Mouse (Mus musculus) kidney, embryonic 15.5 days (tissue): ENCODE data around the gene Mad1l1. TPM values are rescaled to one million over a fixed set of nuclear protein-coding genes. Genes with fewer than 3 reads are reported as not detected.

Experiments used
- ATAC-seq: fragments of 200-750 bp; cut with Nextera tagmentation; replicated peaks from 2 replicates; pipeline ENCODE4 v1.8.0; 2017; ENCODE audit warnings: moderate TSS enrichment; ENCODE audit not compliant: low FRiP score
- H3K27ac ChIP-seq: fragments of 300-500 bp; sonication (generic); 2 replicates; pipeline ENCODE4 v1.5.1; 2015; ENCODE audit warnings: mild to moderate bottlenecking, inconsistent platforms
- H3K27me3 ChIP-seq: fragments of 300-500 bp; sonication (generic); 2 replicates; pipeline ENCODE4 v1.6.1; 2015; ENCODE audit warnings: inconsistent platforms
- H3K36me3 ChIP-seq: fragments of 300-500 bp; sonication (generic); 2 replicates; pipeline ENCODE4 v1.6.1; 2015; ENCODE audit warnings: inconsistent platforms
- H3K4me1 ChIP-seq: fragments of 300-500 bp; sonication (generic); 2 replicates; pipeline ENCODE4 v1.6.1; 2015; ENCODE audit warnings: inconsistent platforms
- H3K4me2 ChIP-seq: fragments of 300-500 bp; sonication (generic); 2 replicates; pipeline ENCODE4 v1.6.1; 2015; ENCODE audit warnings: moderate library complexity, mild to moderate bottlenecking, inconsistent platforms
- H3K4me3 ChIP-seq: fragments of 300-500 bp; sonication (generic); replicated peaks from 2 replicates; pipeline ENCODE4 v1.5.1; 2015; ENCODE audit warnings: mild to moderate bottlenecking, inconsistent platforms
- H3K9ac ChIP-seq: fragments of 300-500 bp; sonication (generic); 2 replicates; pipeline ENCODE4 v1.6.1; 2015; ENCODE audit warnings: mild to moderate bottlenecking, inconsistent platforms
- H3K9me3 ChIP-seq: fragments of 300-500 bp; sonication (generic); replicated peaks from 2 replicates; pipeline ENCODE4 v1.6.1; 2016; ENCODE audit warnings: inconsistent platforms
- WGBS: fragments of 180-500 bp; shearing (Covaris S2); methylation state at CpG from one replicate; pipeline ENCODE4 v1.1.7; 2015; ENCODE audit warnings: mixed read lengths; 5-methylcytosine and 5-hydroxymethylcytosine counted together
- polyA plus RNA-seq: library from polyadenylated mRNA; unstranded; fragments of >200 nt; fragmentation: Nextera tagmentation; extraction: Ambion mirVana; gene quantifications from 2 replicates; pipeline ENCODE4 v1.2.1, GENCODE M21; 2015

The Mad1l1 gene
- polyA plus RNA-seq, 1 experiment from 2014 or later, result 53.0 TPM

DNA sequence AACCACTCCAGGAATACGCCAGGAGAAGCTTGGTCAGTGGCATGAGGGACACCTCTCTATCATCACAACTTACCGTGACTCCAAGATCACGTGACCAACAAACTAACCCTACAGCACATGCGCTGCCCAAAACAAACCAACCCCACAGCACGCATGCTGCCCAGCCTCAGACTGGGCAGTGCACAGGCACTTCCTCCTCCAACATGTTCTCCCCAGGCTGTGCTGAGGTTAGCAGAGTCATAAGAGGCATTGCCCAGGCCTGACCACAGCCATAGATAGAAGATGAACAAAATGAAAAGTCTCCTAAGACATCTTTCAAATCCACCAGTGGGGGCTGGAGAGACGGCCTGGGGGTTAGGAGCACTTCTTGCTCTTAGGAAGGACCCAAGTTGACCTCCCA, 135.6 kb downstream of the Mad1l1 start:
- ATAC-seq, result no peak
- H3K9ac ChIP-seq, result no peak overlapping the region
- no peak overlapping the region for H3K27ac ChIP-seq
- 89% methylated on average over 6 of the region's 6 CpGs for WGBS
- no peaks in the 10 kb centered on the region for H3K9me3 ChIP-seq
- no peak overlapping the region for H3K4me2 ChIP-seq
- H3K27me3 ChIP-seq, result no peaks in the 10 kb centered on the region
- no peak overlapping the region for H3K4me3 ChIP-seq
- H3K36me3 ChIP-seq, result no peaks in the 10 kb centered on the region
- H3K4me1 ChIP-seq, result no peaks in the 10 kb centered on the region

DNA sequence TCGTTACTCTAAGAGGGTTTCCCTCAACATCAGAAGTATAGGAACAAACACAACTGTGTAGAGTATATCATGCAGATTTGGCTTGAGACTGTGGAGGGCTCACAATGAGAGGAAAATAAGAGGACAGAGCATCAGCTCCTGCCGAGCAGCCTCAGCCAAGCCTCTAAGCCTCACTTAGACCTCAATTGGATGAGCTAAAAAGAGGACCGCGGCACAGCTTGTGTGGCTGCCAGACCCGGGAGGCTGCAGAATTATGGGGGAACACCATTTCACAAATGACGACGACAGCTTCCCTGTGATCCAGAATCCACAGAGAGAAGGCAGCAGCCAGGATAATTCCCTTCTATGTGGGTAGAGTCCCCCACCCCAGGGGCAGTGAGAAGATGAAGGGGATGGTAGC, 138.0 kb downstream of the Mad1l1 start:
- ATAC-seq, result no peak
- H3K27ac ChIP-seq, result no peak overlapping the region
- 92% methylated on average over 7 of the region's 7 CpGs for WGBS
- peaks cover 13% of the 10 kb centered on the region for H3K4me1 ChIP-seq
- H3K36me3 ChIP-seq, result no peaks in the 10 kb centered on the region
- no peak overlapping the region for H3K4me3 ChIP-seq
- H3K9me3 ChIP-seq, result no peaks in the 10 kb centered on the region
- H3K27me3 ChIP-seq, result no peaks in the 10 kb centered on the region
- H3K4me2 ChIP-seq, result no peak overlapping the region
- no peak overlapping the region for H3K9ac ChIP-seq

DNA sequence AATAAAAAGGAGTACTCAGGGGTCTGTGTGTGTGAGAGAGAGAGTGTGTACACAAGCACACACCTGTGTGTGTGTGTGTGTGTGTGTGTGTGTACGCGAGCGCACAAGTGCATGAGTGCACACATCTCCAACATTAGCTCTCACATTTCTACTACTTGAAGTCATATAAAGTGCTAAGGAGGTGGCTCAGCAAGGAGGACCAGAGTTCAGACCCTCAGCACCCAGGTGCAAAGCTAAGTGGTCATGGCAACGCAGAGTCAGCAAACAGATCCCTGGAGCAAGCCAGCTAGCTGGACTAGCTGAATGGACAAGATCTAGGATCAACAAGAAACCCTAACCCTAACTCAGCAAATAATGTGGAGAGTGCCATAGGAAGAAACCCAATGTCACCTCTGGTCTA, 139.0 kb downstream of the Mad1l1 start:
- Histone ChIP-seq H3K4me1 (peaks cover 23% of the 10 kb centered on the region), H3K4me3 (no peak overlapping the region), H3K9me3 (no peaks in the 10 kb centered on the region), H3K9ac (no peak overlapping the region), H3K4me2 (no peak overlapping the region), H3K27me3 (no peaks in the 10 kb centered on the region), H3K36me3 (no peaks in the 10 kb centered on the region), H3K27ac (no peak overlapping the region)
- 93% methylated on average over 4 of the region's 4 CpGs for WGBS
- ATAC-seq, result no peak

DNA sequence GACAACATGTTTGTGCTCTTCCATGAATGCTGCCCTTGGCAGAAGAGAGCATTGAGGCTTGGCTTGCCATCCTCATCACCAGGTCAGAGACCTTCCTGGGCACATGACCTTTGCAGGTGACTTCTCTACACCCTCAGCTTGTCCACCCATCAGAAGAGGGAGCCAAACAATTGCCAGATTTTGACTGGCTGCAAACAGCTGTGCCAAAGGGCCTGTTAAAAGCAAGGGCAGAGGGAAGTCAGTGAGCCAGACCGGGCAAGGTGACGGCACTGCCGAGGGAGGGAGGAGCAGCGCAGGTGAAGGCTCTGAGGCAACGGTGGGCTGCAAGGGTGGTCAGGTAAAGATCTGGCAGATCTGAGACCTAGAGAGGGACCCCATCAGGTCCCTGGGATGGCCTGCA, 141.3 kb downstream of the Mad1l1 start:
- Histone ChIP-seq H3K4me1 (peaks cover 44% of the 10 kb centered on the region), H3K9me3 (no peaks in the 10 kb centered on the region), H3K9ac (no peak overlapping the region), H3K4me2 (no peak overlapping the region), H3K4me3 (no peak overlapping the region), H3K27ac (peak overlapping the region; percentile 64), H3K36me3 (no peaks in the 10 kb centered on the region), H3K27me3 (no peaks in the 10 kb centered on the region)
- WGBS, result 88% methylated on average over 5 of the region's 5 CpGs
- no peak for ATAC-seq

DNA sequence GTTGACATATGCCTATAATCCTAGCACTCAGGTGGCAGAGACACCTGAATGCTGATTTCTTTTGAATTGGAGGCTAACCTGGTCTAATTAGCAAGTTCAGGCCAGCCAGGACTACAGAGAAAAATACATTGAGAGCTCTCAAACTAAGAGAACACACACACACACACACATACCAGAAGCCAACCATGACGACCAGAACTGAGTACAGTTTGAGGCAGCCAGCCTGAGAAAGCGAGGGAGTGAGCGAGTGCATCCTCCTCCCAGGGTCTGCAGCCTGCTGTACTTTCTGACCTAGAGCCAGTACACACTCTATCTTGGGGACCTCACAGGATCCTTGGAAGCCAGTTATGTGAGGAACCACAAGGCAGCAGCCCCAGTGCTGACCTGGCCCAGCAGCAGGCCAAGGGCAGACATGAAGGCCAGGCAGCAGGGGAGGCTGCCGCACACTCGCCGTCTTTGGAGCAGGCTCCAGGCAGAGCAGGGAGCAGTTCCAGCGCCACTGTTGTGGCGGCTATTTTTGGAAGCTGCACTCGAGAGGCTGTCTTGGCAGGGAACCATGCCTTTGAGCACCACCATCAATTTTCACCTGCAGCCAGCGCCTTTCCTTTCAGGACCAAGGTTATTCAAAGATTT, 143.2 kb downstream of the Mad1l1 start:
- no peaks in the 10 kb centered on the region for H3K36me3 ChIP-seq
- 36% methylated on average over 10 of the region's 10 CpGs for WGBS
- H3K27me3 ChIP-seq, result no peaks in the 10 kb centered on the region
- H3K27ac ChIP-seq, result peak overlapping the region; percentile 85
- peaks cover 50% of the 10 kb centered on the region for H3K4me1 ChIP-seq
- H3K4me2 ChIP-seq, result no peak overlapping the region
- H3K4me3 ChIP-seq, result no peak overlapping the region
- no peaks in the 10 kb centered on the region for H3K9me3 ChIP-seq
- peak; percentile 45; the same call in 1 of the 2 replicates for ATAC-seq
- no peak overlapping the region for H3K9ac ChIP-seq

DNA sequence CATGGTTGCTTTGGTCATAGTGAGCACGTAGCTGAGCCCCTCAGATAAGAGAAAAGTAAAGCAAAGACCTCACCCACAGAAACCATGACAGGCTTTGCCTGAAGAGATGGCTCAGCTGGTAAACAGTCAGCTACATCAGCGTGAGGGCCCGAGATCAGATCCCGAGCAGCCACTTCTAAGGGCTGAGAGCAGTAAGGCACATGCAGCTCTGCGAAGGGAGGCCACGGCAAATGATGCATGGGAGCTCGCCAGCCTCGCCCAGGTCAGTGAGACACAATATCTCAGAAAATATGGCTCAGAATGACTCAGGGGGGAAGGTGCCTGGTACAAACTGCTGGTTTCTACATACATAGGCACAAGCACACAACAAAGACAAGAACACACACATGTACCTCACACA, 143.8 kb downstream of the Mad1l1 start:
- Histone ChIP-seq H3K4me3 (no peak overlapping the region), H3K9me3 (no peaks in the 10 kb centered on the region), H3K27me3 (no peaks in the 10 kb centered on the region), H3K27ac (0 out of 2 replicates have a peak overlapping the region, but pooled peaks have one; percentile 39), H3K36me3 (no peaks in the 10 kb centered on the region), H3K9ac (no peak overlapping the region), H3K4me1 (peaks cover 50% of the 10 kb centered on the region), H3K4me2 (no peak overlapping the region)
- ATAC-seq, result no peak
- WGBS, result 63% methylated on average over 8 of the region's 8 CpGs

DNA sequence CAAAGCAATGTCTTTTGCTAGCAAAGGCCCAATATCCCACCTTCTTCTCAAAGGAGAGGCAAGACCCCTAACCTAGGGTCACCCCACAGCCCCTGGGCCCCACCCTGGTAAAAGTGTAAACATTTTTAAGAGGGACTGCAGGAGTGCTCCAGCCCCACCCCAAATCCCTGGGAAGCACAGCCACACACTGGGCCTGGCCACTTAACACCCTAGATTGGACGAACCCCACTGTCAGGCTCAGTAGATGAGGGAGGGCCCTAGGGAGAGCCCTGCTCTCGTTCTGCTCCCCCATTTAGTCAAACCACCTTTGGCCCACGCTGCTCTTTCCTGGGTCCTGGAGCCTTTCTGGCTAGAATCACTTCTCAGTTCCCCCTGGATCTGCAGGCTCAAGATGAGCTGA, 145.0 kb downstream of the Mad1l1 start:
- Histone ChIP-seq H3K9me3 (no peaks in the 10 kb centered on the region), H3K4me3 (no peak overlapping the region), H3K27ac (no peak overlapping the region), H3K4me2 (no peak overlapping the region), H3K4me1 (peaks cover 50% of the 10 kb centered on the region), H3K9ac (no peak overlapping the region), H3K36me3 (no peaks in the 10 kb centered on the region), H3K27me3 (no peaks in the 10 kb centered on the region)
- WGBS, result 61% methylated on average over 3 of the region's 3 CpGs
- no peak for ATAC-seq

DNA sequence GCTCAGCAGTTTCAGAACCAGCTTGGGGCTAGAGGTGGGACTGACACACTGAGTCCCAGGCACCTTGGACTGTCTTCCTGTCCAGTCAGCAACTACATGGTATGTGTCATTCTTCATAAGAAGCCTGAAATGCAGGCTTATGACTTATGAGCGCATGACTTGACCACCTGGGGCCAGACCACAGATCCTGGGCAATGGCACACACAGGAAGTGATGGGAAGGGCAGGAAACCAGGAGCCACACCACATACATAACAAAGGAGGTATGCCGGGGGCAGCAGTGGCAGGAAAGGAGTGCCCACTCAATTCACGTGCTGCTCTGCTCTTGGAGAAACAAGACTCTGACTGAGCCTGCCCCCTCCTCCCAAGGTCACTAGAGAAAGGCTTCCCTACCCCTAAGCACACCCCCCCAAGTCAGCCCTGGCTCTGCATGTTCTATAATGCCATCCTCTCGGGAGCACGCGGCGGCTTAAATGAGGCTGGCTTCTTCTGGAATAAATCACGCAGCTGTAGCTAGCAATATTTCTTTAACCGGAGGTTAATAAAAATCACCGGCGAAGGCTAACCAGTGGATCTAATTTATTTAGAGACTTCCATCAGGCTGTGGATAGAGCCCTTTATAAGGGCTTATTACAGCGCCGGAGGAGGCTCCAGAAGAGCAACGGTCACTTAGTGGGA, 146.4 kb downstream of the Mad1l1 start:
- Histone ChIP-seq H3K27ac (no peak overlapping the region), H3K27me3 (no peaks in the 10 kb centered on the region), H3K4me2 (no peak overlapping the region), H3K4me3 (no peak overlapping the region), H3K9me3 (no peaks in the 10 kb centered on the region), H3K9ac (no peak overlapping the region), H3K36me3 (no peaks in the 10 kb centered on the region), H3K4me1 (peaks cover 45% of the 10 kb centered on the region)
- ATAC-seq, result no peak
- 47% methylated on average over 14 of the region's 14 CpGs for WGBS

DNA sequence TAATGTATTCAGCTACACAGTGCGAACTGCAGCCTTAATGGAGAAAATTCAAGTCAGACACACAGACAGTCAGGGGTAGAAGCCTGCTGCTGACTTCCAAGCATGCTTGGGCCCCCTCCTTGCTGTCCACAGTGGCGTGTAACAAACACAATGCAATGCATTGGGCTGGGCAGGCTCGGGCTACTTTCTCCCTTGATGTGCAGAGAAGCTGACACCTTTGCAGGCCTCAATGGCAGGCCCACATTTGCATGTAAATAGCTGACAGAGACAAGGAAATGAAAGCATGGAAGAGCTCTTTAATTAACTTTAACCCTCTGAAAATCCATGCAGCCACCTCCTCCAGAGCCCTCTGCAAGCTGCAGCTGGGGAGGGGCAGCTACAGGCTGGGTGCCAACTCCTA, 147.3 kb downstream of the Mad1l1 start:
- 56% methylated on average over 3 of the region's 3 CpGs for WGBS

DNA sequence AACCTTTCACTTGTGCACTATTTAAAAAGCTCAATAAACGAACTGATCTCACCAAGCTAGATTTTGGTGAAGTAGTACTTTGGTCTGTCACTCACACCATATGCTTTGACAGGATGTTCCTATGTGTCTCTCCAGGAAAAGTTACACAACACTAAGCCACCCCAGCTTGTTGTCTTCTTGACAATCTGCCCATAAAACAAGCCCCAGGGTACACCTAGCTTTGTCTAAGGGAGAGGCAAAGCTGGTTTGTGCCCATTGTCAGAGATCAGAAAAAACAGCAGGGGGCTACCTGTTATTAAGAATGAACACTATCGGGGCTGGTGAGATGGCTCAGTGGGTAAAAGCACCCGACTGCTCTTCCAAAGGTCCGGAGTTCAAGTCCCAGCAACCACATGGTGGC, 148.2 kb downstream of the Mad1l1 start:
- no peak for ATAC-seq
- Histone ChIP-seq H3K4me3 (no peak overlapping the region), H3K27ac (no peak overlapping the region), H3K4me2 (no peak overlapping the region), H3K27me3 (no peaks in the 10 kb centered on the region), H3K9ac (no peak overlapping the region), H3K36me3 (no peaks in the 10 kb centered on the region), H3K9me3 (no peaks in the 10 kb centered on the region), H3K4me1 (peaks cover 35% of the 10 kb centered on the region)
- WGBS, result 89% methylated on average over 4 of the region's 4 CpGs

More for the DNA sequence above, 147.3 kb downstream of the Mad1l1 start:
- Histone ChIP-seq H3K9ac (no peak overlapping the region), H3K27me3 (no peaks in the 10 kb centered on the region), H3K36me3 (no peaks in the 10 kb centered on the region), H3K4me2 (no peak overlapping the region), H3K9me3 (no peaks in the 10 kb centered on the region), H3K27ac (no peak overlapping the region), H3K4me1 (peaks cover 41% of the 10 kb centered on the region), H3K4me3 (no peak overlapping the region)
- ATAC-seq, result no peak

DNA sequence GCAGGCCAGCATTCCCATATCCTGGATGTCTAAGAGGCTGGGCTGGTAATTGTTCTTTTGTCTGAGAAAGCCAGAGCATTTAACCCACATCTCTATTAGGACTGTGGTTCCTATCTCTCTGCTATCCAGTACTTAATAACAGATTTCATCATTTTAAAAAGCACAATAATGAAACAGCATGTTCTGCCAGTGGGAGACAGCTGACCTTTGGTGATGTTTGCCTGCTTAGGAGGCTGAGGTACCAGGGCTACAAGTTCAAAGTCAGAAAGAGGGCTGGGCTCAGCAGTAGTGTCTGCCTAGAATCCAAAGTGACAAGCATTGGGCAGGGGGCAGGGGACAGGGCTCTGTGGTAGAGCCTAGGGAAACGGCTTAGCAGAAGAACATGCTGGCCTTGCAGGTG, 149.6 kb downstream of the Mad1l1 start:
- Histone ChIP-seq H3K4me1 (peaks cover 20% of the 10 kb centered on the region), H3K9ac (no peak overlapping the region), H3K27ac (no peak overlapping the region), H3K27me3 (no peaks in the 10 kb centered on the region), H3K4me2 (no peak overlapping the region), H3K36me3 (no peaks in the 10 kb centered on the region), H3K4me3 (no peak overlapping the region), H3K9me3 (no peaks in the 10 kb centered on the region)
- ATAC-seq, result no peak
- WGBS, result 91% methylated on average over 1 of the region's 1 CpGs

DNA sequence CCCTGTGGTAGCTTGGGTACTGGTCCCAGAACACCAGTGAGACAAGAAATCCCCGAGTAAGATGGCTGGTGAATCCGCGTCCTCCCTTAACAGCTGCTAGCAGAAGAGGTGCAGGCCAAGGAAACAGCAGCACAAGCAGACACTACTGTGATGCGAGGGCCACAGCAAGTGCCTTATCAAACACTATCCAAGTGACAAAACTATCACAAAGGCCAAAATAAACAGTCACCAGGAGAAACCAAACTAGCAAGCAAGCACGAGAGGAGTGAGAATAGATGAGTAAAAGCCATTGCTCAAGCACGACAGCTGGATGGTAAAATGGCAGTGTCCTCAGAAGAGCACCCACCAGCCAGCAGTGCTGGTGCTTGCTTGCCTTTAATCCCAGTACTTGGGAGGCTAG, 153.8 kb downstream of the Mad1l1 start:
- no peak overlapping the region for H3K4me3 ChIP-seq
- no peaks in the 10 kb centered on the region for H3K4me1 ChIP-seq
- no peaks in the 10 kb centered on the region for H3K27me3 ChIP-seq
- H3K27ac ChIP-seq, result no peak overlapping the region
- H3K9ac ChIP-seq, result no peak overlapping the region
- H3K36me3 ChIP-seq, result no peaks in the 10 kb centered on the region
- H3K4me2 ChIP-seq, result no peak overlapping the region
- H3K9me3 ChIP-seq, result no peaks in the 10 kb centered on the region
- 78% methylated on average over 6 of the region's 6 CpGs for whole genome bisulfite sequencing
- ATAC-seq, result no peak

DNA sequence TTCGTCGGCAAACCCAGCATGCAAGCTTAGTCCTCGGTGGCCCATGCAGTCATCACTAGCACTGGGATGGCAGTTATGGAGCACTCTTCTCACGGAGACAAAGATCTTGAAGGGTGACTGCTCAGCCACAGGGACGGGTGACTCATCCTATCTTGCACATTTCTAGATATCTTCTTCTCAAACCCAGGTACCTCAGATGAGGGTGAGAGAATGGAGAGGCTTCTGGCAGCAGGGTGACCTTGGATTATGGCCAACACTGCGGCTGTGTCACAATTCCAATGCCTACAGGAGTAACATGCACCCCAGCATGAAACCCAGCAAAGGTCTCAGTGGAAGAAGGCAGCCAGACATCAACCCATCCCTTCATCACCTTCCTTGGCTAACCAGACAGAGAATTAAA, 154.3 kb downstream of the Mad1l1 start:
- no peaks in the 10 kb centered on the region for H3K27me3 ChIP-seq
- no peak overlapping the region for H3K4me2 ChIP-seq
- H3K27ac ChIP-seq, result no peak overlapping the region
- no peak overlapping the region for H3K4me3 ChIP-seq
- 89% methylated on average over 6 of the region's 6 CpGs for WGBS
- H3K4me1 ChIP-seq, result no peaks in the 10 kb centered on the region
- ATAC-seq, result no peak
- H3K9ac ChIP-seq, result no peak overlapping the region
- H3K36me3 ChIP-seq, result no peaks in the 10 kb centered on the region
- H3K9me3 ChIP-seq, result no peaks in the 10 kb centered on the region
